Mouse (Mus musculus): ENCODE measurements around the gene Myo18b. TPM values are rescaled to one million over a fixed set of nuclear protein-coding genes. Genes with fewer than 3 reads are reported as not detected.

The Myo18b gene
- polyA plus RNA-seq, 1 experiment: 36.8 TPM

- no peaks in the 10 kb centered on the region for H3K36me3 ChIP-seq (ENCODE audit: control insufficient read depth, insufficient read depth, low read length)
These were observed 239.4 kb downstream of the Myo18b start for GRCm38 (mm10) chr5:112656811-112657210.

DNA sequence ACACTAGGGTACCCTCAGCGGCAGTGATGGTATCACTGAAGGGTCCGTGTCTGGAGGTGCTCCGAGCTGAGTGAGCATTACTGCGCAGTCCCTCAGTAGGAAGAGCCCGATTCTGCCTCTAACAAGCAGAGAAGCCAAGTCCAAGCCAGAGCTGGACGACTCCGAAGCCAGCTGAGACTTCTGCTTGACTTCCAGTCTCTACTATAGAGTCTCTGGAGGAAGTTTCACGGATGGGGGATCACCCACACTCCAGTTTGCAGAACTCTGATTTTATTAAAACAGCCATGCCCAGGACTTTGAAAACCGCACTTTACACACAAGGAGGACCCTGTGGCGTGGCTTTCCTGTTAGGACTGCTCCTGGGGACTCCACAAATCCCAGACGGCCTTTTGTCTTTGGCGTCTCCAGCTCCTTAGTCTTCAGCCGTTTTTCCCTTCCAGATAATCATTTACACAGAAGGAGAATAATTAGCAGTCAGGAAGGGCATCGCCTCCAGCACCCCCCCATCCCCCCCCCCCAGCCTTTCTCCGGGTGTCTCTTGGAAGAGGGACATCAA, 240.1 kb downstream of the Myo18b start:
- Histone ChIP-seq H3K36me3 (ENCODE audit: control insufficient read depth, insufficient read depth, low read length) (no peaks in the 10 kb centered on the region), H3K4me1 (ENCODE audit: control insufficient read depth, insufficient read depth, low read length) (peaks cover 8% of the 10 kb centered on the region; the same call in 1 of the 2 replicates), H3K27me3 (ENCODE audit: control insufficient read depth, insufficient read depth, low read length) (no peaks in the 10 kb centered on the region; the same call in 1 of the 2 replicates), H3K4me3 (ENCODE audit: control insufficient read depth, low read depth, low read length) (no peak overlapping the region), H3K27ac (ENCODE audit: control insufficient read depth, insufficient read depth, low read depth, low read length) (no peak overlapping the region)
- no peak for TF ChIP-seq POLR2A (IDR thresholded peaks at IDR 0.05; ENCODE audit: control insufficient read depth, low read depth, low read length)
- no peak for TF ChIP-seq CTCF (IDR thresholded peaks at IDR 0.05; ENCODE audit: control insufficient read depth, insufficient read depth, insufficient replicate concordance, low read depth, low read length)

More at GRCm38 (mm10) chr5:112656811-112657210, 239.4 kb downstream of the Myo18b start:
- Histone ChIP-seq H3K4me1 (ENCODE audit: control insufficient read depth, insufficient read depth, low read length) (peaks cover 8% of the 10 kb centered on the region; the same call in 1 of the 2 replicates), H3K27ac (ENCODE audit: control insufficient read depth, insufficient read depth, low read depth, low read length) (no peak overlapping the region), H3K4me3 (ENCODE audit: control insufficient read depth, low read depth, low read length) (no peak overlapping the region), H3K27me3 (ENCODE audit: control insufficient read depth, insufficient read depth, low read length) (no peaks in the 10 kb centered on the region; the same call in 1 of the 2 replicates)
- no peak for TF ChIP-seq CTCF (IDR thresholded peaks at IDR 0.05; ENCODE audit: control insufficient read depth, insufficient read depth, insufficient replicate concordance, low read depth, low read length)
- no peak for TF ChIP-seq POLR2A (IDR thresholded peaks at IDR 0.05; ENCODE audit: control insufficient read depth, low read depth, low read length)

- Histone ChIP-seq H3K27ac (ENCODE audit: control insufficient read depth, insufficient read depth, low read depth, low read length) (no peak overlapping the region), H3K27me3 (ENCODE audit: control insufficient read depth, insufficient read depth, low read length) (no peaks in the 10 kb centered on the region; the same call in 1 of the 2 replicates), H3K36me3 (ENCODE audit: control insufficient read depth, insufficient read depth, low read length) (no peaks in the 10 kb centered on the region), H3K4me3 (ENCODE audit: control insufficient read depth, low read depth, low read length) (no peak overlapping the region), H3K4me1 (ENCODE audit: control insufficient read depth, insufficient read depth, low read length) (peaks cover 8% of the 10 kb centered on the region; the same call in 1 of the 2 replicates)
- TF ChIP-seq POLR2A (IDR thresholded peaks at IDR 0.05; ENCODE audit: control insufficient read depth, low read depth, low read length) (no peak), CTCF (IDR thresholded peaks at IDR 0.05; ENCODE audit: control insufficient read depth, insufficient read depth, insufficient replicate concordance, low read depth, low read length) (no peak)
These were observed 240.6 kb downstream of the Myo18b start for GRCm38 (mm10) chr5:112655529-112655928.

DNA sequence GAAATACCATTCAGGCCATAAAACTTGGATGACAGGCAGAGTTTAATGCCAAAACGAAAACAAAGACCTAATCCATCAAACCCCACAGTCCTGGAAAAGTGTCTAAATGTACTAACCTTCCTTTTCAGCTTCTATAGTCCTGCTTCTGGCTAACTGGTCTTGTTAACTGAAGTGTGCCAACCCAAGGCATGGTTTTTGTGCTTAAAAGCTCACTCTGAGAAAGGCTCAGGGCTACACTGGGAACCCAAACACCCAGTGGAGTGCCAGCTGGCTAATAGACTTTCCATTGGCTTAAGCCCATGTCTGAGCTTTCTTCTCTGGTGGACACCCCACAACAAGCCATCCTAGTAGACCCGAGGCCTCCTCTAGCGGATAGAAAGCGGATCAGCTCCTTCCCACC, 244.1 kb downstream of the Myo18b start:
- no peak for TF ChIP-seq CTCF (IDR thresholded peaks at IDR 0.05; ENCODE audit: control insufficient read depth, insufficient read depth, insufficient replicate concordance, low read depth, low read length)

DNA sequence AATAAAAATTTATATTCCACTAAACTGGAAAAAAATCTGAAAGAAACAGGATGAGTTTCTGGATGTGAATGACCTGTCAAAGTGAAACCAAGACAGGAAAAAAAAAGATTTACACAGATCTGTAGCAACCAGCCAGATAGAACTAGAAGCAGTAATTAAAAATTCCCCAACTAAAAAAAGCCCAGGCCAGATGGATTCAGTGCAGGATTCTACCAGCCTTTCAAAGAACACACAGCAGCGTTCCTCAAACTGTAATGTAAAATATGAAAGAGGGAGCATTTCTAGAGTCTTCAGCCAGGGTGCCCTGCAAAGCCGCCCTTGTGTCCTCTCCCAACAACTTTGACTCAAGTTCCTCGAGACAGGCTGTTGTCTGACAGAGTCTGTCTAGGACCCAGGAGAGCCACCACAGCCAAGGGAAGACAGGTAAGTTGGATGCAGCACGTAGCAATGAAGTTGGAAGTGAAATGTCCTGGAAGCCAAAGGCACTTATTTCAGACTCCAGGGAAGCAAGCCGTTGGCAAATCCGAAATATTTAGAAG, 246.9 kb downstream of the Myo18b start:
- TF ChIP-seq CTCF (IDR thresholded peaks at IDR 0.05; ENCODE audit: control insufficient read depth, insufficient read depth, insufficient replicate concordance, low read depth, low read length): no peak
- TF ChIP-seq POLR2A (IDR thresholded peaks at IDR 0.05; ENCODE audit: control insufficient read depth, low read depth, low read length): no peak
- no peak overlapping the region for H3K27ac ChIP-seq (ENCODE audit: control insufficient read depth, insufficient read depth, low read depth, low read length)
- H3K4me3 ChIP-seq (ENCODE audit: control insufficient read depth, low read depth, low read length): no peak overlapping the region
- H3K27me3 ChIP-seq (ENCODE audit: control insufficient read depth, insufficient read depth, low read length): no peaks in the 10 kb centered on the region
- no peaks in the 10 kb centered on the region for H3K36me3 ChIP-seq (ENCODE audit: control insufficient read depth, insufficient read depth, low read length)
- peaks cover under 1% of the 10 kb centered on the region; the same call in 1 of the 2 replicates for H3K4me1 ChIP-seq (ENCODE audit: control insufficient read depth, insufficient read depth, low read length)

More for the DNA sequence above, 244.1 kb downstream of the Myo18b start:
- peaks cover 8% of the 10 kb centered on the region; the same call in 1 of the 2 replicates for H3K4me1 ChIP-seq (ENCODE audit: control insufficient read depth, insufficient read depth, low read length)
- no peaks in the 10 kb centered on the region; the same call in 1 of the 2 replicates for H3K27me3 ChIP-seq (ENCODE audit: control insufficient read depth, insufficient read depth, low read length)
- no peaks in the 10 kb centered on the region for H3K36me3 ChIP-seq (ENCODE audit: control insufficient read depth, insufficient read depth, low read length)
- H3K27ac ChIP-seq (ENCODE audit: control insufficient read depth, insufficient read depth, low read depth, low read length): no peak overlapping the region
- no peak overlapping the region for H3K4me3 ChIP-seq (ENCODE audit: control insufficient read depth, low read depth, low read length)

- Histone ChIP-seq H3K4me3 (ENCODE audit: control insufficient read depth, low read depth, low read length) (no peak overlapping the region), H3K36me3 (ENCODE audit: control insufficient read depth, insufficient read depth, low read length) (no peaks in the 10 kb centered on the region), H3K4me1 (ENCODE audit: control insufficient read depth, insufficient read depth, low read length) (peaks cover 7% of the 10 kb centered on the region), H3K27ac (ENCODE audit: control insufficient read depth, insufficient read depth, low read depth, low read length) (no peak overlapping the region), H3K27me3 (ENCODE audit: control insufficient read depth, insufficient read depth, low read length) (no peaks in the 10 kb centered on the region)
- TF ChIP-seq POLR2A (IDR thresholded peaks at IDR 0.05; ENCODE audit: control insufficient read depth, low read depth, low read length): no peak
- no peak for TF ChIP-seq CTCF (IDR thresholded peaks at IDR 0.05; ENCODE audit: control insufficient read depth, insufficient read depth, insufficient replicate concordance, low read depth, low read length)
These were observed 249.3 kb downstream of the Myo18b start for GRCm38 (mm10) chr5:112646871-112647270.

DNA sequence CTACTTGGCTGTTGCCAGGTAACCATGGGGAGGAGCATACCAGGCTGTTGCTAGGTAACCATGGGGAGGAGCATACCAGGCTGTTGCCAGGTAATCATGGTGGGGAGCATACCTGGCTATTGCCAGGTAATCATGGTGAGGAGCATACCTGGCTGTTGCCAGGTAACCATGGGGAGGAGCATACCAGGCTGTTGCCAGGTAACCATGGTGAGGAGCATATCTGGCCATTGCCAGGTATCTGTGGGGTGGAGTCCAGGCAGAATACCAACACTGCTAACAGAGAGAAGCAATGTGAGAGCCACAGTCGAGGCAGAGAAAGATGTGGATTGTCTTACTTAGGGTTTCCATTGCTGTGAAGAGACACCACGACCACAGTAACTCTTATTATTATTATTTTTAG, 250.6 kb downstream of the Myo18b start:
- H3K4me3 ChIP-seq (ENCODE audit: control insufficient read depth, low read depth, low read length): no peak overlapping the region
- H3K36me3 ChIP-seq (ENCODE audit: control insufficient read depth, insufficient read depth, low read length): no peaks in the 10 kb centered on the region
- no peak overlapping the region for H3K27ac ChIP-seq (ENCODE audit: control insufficient read depth, insufficient read depth, low read depth, low read length)
- H3K27me3 ChIP-seq (ENCODE audit: control insufficient read depth, insufficient read depth, low read length): no peaks in the 10 kb centered on the region
- no peak for TF ChIP-seq CTCF (IDR thresholded peaks at IDR 0.05; ENCODE audit: control insufficient read depth, insufficient read depth, insufficient replicate concordance, low read depth, low read length)
- no peak for TF ChIP-seq POLR2A (IDR thresholded peaks at IDR 0.05; ENCODE audit: control insufficient read depth, low read depth, low read length)
- peaks cover 16% of the 10 kb centered on the region for H3K4me1 ChIP-seq (ENCODE audit: control insufficient read depth, insufficient read depth, low read length)
